Comparison of ENCODE assay signal across 15 mouse cellular contexts in the genomic region with DNA sequence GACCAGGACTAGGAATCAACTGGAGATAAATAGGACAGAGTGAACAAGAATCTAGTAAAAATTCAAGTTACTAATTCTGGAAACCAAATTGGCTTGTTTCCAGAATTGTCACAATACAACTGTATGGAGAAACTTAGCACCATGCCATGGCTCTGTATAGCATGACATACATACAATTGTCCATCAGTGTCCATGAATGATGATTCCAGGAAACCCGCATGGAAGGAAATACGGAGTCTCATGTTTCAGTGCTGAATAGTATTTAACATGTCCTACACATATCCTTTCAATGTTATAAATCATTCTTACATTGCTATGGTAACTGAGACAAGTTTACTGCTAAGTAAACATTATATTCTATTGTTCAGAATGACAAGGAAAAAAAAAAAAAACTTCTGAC.
"Had no signal": no experiment of that assay in that cellular context is flagged by ENCODE, and none has a peak within 500 bp of the region (broad histone marks: within the 10 kb centered on the region; RNA-seq: fewer than 3 reads in every experiment).

No protein-coding gene starts in this region.

- H3K4me3 ChIP-seq: layer of hippocampus, adult 2 months; limb, embryonic 13.5 days; liver, embryonic 15.5 days; midbrain, embryonic 10.5 days; myocyte; neural tube, embryonic 15.5 days had no signal

- H3K36me3 ChIP-seq: limb, embryonic 13.5 days; liver, embryonic 15.5 days; midbrain, embryonic 10.5 days; neural tube, embryonic 15.5 days had no signal

- H3K4me2 ChIP-seq: hindbrain, embryonic 14.5 days; limb, embryonic 13.5 days; liver, embryonic 11.5 days; liver, embryonic 15.5 days; neural tube, embryonic 15.5 days had no signal

- H3K9ac ChIP-seq: hindbrain, embryonic 14.5 days; limb, embryonic 13.5 days; liver, embryonic 15.5 days; neural tube, embryonic 15.5 days had no signal

- H3K9me3 ChIP-seq: limb, embryonic 13.5 days; liver, embryonic 15.5 days; midbrain, embryonic 10.5 days; neural tube, embryonic 15.5 days had no signal

- H3K27me3 ChIP-seq: limb, embryonic 13.5 days; liver, embryonic 15.5 days; neural tube, embryonic 15.5 days had no signal

- DNase-seq: kidney, adult 9 months; kidney, postnatal 36 days; midbrain, embryonic 14.5 days; right cerebral cortex, adult 18-20 months; right cerebral cortex, postnatal 25 days; thymus, postnatal 4 days had no signal

- H3K27ac ChIP-seq: hindbrain, embryonic 14.5 days; layer of hippocampus, adult 2 months; limb, embryonic 13.5 days; liver, embryonic 15.5 days; midbrain, embryonic 10.5 days; neural tube, embryonic 15.5 days; stomach, postnatal 0 days had no signal

- H3K4me1 ChIP-seq: limb, embryonic 13.5 days; liver, embryonic 15.5 days; midbrain, embryonic 10.5 days; neural tube, embryonic 15.5 days had no signal
